Mouse (Mus musculus): ENCODE measurements around the gene Ucp3. TPM values are rescaled to one million over a fixed set of nuclear protein-coding genes. Genes with fewer than 3 reads are reported as not detected.

The Ucp3 gene
- polyA plus RNA-seq, 1 experiment: not detected

DNA sequence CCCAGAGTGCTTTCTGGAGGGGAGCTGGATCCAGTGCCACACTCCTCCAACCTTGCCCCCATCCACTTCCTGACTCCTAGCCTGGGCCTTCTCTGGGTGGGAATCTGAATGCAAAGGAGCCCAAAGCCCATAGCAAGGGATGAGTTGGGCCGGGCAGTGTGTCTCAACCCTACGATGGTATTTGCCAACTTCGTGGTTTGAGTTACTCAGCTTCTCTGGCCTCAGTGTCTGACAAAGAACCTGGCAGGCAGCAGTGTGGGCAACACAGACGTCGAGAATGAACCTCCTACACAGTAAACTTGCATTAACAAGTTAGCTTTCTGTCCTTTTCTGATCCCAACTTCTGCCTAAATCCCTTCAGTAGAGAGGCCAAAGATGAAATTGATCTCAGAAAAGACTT is 11.7 kb downstream of the Ucp3 start:
- Histone ChIP-seq H3K36me3 (ENCODE audit: control insufficient read depth, insufficient read depth) (no peaks in the 10 kb centered on the region), H3K79me2 (ENCODE audit: control insufficient read depth, insufficient read depth) (no peaks in the 10 kb centered on the region), H3ac (ENCODE audit: control insufficient read depth, insufficient read length, low read depth) (no peak overlapping the region)

DNA sequence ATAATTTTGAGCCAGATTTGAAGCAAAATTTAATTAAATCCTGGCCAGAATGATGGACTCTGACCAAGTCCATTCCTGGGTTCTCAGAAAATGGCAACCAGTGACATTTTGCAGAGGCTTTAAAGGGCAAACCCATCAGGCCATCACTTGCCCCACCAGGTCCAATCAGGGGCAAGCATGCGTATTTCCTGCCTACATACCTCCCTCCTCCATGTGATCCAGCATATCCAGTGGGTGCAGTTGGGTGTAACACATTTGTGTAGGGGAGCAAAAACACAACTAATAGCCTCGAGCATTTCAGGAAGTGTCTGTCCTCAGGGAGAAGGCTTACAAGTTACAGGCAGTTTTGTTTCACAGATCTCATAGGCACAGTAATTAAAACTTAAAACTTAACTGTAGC is 14.5 kb downstream of the Ucp3 start:
- H3K79me2 ChIP-seq (ENCODE audit: control insufficient read depth, insufficient read depth): no peaks in the 10 kb centered on the region
- H3K79me3 ChIP-seq (ENCODE audit: low read depth): no peaks in the 10 kb centered on the region
- H3K27me3 ChIP-seq (ENCODE audit: control insufficient read depth, insufficient read depth, insufficient read length): no peaks in the 10 kb centered on the region
- no peak for TF ChIP-seq CEBPB (IDR thresholded peaks at IDR 0.05; ENCODE audit: low read depth)
- no peak for TF ChIP-seq MAX (IDR thresholded peaks at IDR 0.05)
- no peak for TF ChIP-seq FOSL1 (IDR thresholded peaks at IDR 0.05; ENCODE audit: insufficient read depth, low read length, poor library complexity, severe bottlenecking)
- no peak for TF ChIP-seq MYOD1 (IDR thresholded peaks at IDR 0.05; ENCODE audit: control insufficient read depth, insufficient read length, low read depth)
- TF ChIP-seq USF1 (IDR thresholded peaks at IDR 0.05; ENCODE audit: low read depth): no peak
- no peak for TF ChIP-seq CTCF (IDR thresholded peaks at IDR 0.05; ENCODE audit: control insufficient read depth, insufficient read depth, insufficient read length)
- TF ChIP-seq MYOG (IDR thresholded peaks at IDR 0.05; ENCODE audit: control insufficient read depth, extremely low read depth, insufficient read length): no peak
- H3K36me3 ChIP-seq (ENCODE audit: control insufficient read depth, insufficient read depth): no peaks in the 10 kb centered on the region
- H3K4me3 ChIP-seq (ENCODE audit: insufficient read depth, poor library complexity, severe bottlenecking): no peak overlapping the region
- H3ac ChIP-seq (ENCODE audit: control insufficient read depth, insufficient read length, low read depth): no peak overlapping the region

More for the DNA sequence above, 11.7 kb downstream of the Ucp3 start:
- Histone ChIP-seq H3K79me3 (ENCODE audit: low read depth) (no peaks in the 10 kb centered on the region), H3K27me3 (ENCODE audit: control insufficient read depth, insufficient read depth, insufficient read length) (no peaks in the 10 kb centered on the region), H3K4me3 (ENCODE audit: insufficient read depth, poor library complexity, severe bottlenecking) (no peak overlapping the region)
- TF ChIP-seq CTCF (IDR thresholded peaks at IDR 0.05; ENCODE audit: control insufficient read depth, insufficient read depth, insufficient read length): no peak
- TF ChIP-seq MAX (IDR thresholded peaks at IDR 0.05): no peak
- no peak for TF ChIP-seq MYOG (IDR thresholded peaks at IDR 0.05; ENCODE audit: control insufficient read depth, extremely low read depth, insufficient read length)
- no peak for TF ChIP-seq CEBPB (IDR thresholded peaks at IDR 0.05; ENCODE audit: low read depth)
- TF ChIP-seq USF1 (IDR thresholded peaks at IDR 0.05; ENCODE audit: low read depth): no peak
- TF ChIP-seq FOSL1 (IDR thresholded peaks at IDR 0.05; ENCODE audit: insufficient read depth, low read length, poor library complexity, severe bottlenecking): no peak
- TF ChIP-seq MYOD1 (IDR thresholded peaks at IDR 0.05; ENCODE audit: control insufficient read depth, insufficient read length, low read depth): no peak

DNA sequence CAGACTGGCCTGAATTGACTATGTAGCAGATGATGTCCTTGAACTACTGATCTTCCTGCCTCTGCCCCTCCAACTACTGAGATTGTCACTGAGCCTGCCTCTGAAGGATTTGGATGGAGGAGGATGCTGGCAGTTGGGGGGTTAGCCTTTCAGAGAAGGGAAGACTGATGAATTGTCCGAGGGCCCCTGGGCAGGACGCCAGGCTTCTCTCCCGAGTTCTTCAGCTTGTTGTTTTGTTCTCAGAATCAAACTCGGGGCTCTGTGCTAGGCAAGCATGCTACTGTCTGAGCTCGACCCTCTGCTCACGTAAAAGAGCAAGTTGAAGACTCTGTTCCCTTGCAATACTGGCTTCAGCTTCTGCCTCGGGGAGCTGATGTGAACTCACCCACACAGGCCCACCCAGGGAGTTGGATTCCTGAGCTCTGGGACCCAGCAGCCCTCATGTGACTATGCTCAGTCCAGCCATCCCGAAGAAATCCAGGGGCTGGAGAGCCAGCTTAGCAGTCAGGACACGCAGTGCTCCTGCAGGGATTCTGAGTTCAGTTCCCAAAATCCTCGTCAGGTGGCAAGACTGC is 15.8 kb downstream of the Ucp3 start:
- no peak for TF ChIP-seq MYOG (IDR thresholded peaks at IDR 0.05; ENCODE audit: control insufficient read depth, extremely low read depth, insufficient read length)
- TF ChIP-seq MYOD1 (IDR thresholded peaks at IDR 0.05; ENCODE audit: control insufficient read depth, insufficient read length, low read depth): no peak
- no peak for TF ChIP-seq USF1 (IDR thresholded peaks at IDR 0.05; ENCODE audit: low read depth)
- TF ChIP-seq CEBPB (IDR thresholded peaks at IDR 0.05; ENCODE audit: low read depth): no peak
- TF ChIP-seq CTCF (IDR thresholded peaks at IDR 0.05; ENCODE audit: control insufficient read depth, insufficient read depth, insufficient read length): no peak
- TF ChIP-seq FOSL1 (IDR thresholded peaks at IDR 0.05; ENCODE audit: insufficient read depth, low read length, poor library complexity, severe bottlenecking): no peak
- TF ChIP-seq MAX (IDR thresholded peaks at IDR 0.05): no peak

DNA sequence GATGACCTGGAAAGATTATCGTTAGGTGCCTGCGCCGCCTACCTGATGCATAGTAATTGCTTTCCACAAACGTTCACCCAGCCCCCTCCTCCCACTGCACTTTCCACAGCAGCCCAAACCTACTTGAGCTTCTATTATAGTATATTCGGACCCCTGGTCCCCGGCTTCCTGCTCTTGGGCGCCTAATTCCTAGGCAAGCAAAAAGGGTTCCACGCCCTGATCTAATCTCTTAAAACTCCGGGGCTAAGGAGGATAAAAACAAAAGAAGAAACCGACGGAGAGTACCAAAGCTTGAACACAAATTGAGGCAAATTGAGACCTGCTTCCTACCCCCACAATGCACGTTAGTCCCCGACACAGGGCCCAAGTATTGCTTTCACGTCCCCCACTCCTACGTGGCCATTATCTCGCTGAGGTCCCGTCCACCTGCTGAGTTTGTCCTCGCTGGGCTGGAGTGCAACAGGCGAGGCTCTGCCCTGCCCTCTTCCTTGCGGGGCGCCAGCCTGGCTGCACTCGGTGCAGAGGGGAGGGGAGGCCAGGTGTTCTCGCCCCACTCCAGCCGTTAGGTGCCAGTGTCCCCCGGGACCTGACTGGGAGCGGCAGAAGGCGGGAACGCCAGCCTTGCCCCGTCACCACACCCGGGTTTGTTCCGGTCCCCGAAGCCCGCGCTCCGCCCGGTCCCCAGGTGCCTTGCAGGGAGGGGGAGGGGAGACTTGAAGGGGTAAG is 19.8 kb downstream of the Ucp3 start:
- TF ChIP-seq USF1 (IDR thresholded peaks at IDR 0.05; ENCODE audit: low read depth): no peak
- no peak for TF ChIP-seq CTCF (IDR thresholded peaks at IDR 0.05; ENCODE audit: control insufficient read depth, insufficient read depth, insufficient read length)
- no peak for TF ChIP-seq MYOD1 (IDR thresholded peaks at IDR 0.05; ENCODE audit: control insufficient read depth, insufficient read length, low read depth)
- no peak for TF ChIP-seq CEBPB (IDR thresholded peaks at IDR 0.05; ENCODE audit: low read depth)
- TF ChIP-seq FOSL1 (IDR thresholded peaks at IDR 0.05; ENCODE audit: insufficient read depth, low read length, poor library complexity, severe bottlenecking): no peak
- TF ChIP-seq MAX (IDR thresholded peaks at IDR 0.05): no peak
- TF ChIP-seq MYOG (IDR thresholded peaks at IDR 0.05; ENCODE audit: control insufficient read depth, extremely low read depth, insufficient read length): no peak
- peak overlapping the region; percentile 9 for H3ac ChIP-seq (ENCODE audit: control insufficient read depth, insufficient read length, low read depth)
- no peaks in the 10 kb centered on the region for H3K79me2 ChIP-seq (ENCODE audit: control insufficient read depth, insufficient read depth)
- no peaks in the 10 kb centered on the region for H3K36me3 ChIP-seq (ENCODE audit: control insufficient read depth, insufficient read depth)
- H3K27me3 ChIP-seq (ENCODE audit: control insufficient read depth, insufficient read depth, insufficient read length): no peaks in the 10 kb centered on the region
- H3K79me3 ChIP-seq (ENCODE audit: low read depth): no peaks in the 10 kb centered on the region
- no peak overlapping the region for H3K4me3 ChIP-seq (ENCODE audit: insufficient read depth, poor library complexity, severe bottlenecking)

More for the DNA sequence above, 15.8 kb downstream of the Ucp3 start:
- Histone ChIP-seq H3K4me3 (ENCODE audit: insufficient read depth, poor library complexity, severe bottlenecking) (no peak overlapping the region), H3K79me2 (ENCODE audit: control insufficient read depth, insufficient read depth) (no peaks in the 10 kb centered on the region), H3K79me3 (ENCODE audit: low read depth) (no peaks in the 10 kb centered on the region), H3K27me3 (ENCODE audit: control insufficient read depth, insufficient read depth, insufficient read length) (no peaks in the 10 kb centered on the region), H3K36me3 (ENCODE audit: control insufficient read depth, insufficient read depth) (no peaks in the 10 kb centered on the region), H3ac (ENCODE audit: control insufficient read depth, insufficient read length, low read depth) (no peak overlapping the region)

DNA sequence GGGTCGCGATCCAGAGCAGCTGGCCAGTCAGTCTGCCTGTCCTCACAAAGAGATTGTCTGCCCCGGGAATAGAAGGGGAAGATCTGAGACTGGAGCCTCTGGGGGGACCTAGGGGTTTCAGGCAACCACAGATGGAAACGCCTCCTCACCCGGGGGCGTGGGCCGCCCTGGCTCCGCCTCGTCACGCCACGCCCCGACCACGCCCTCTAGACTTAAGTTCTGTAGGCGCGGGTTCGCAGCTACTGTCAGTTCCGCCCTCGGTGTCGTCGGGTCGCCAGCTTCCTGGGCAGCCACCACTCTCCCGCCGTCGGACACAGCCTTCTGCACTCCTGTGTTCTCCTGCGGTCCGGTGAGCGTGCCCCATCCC is 20.3 kb downstream of the Ucp3 start, which contains the start of gene Ucp2:
TSS of gene Ucp2 (plus strand) at position 221 of the 367 bp plus-strand sequence.
- TF ChIP-seq FOSL1 (IDR thresholded peaks at IDR 0.05; ENCODE audit: insufficient read depth, low read length, poor library complexity, severe bottlenecking): no peak
- TF ChIP-seq CEBPB (IDR thresholded peaks at IDR 0.05; ENCODE audit: low read depth): no peak
- no peak for TF ChIP-seq MYOG (IDR thresholded peaks at IDR 0.05; ENCODE audit: control insufficient read depth, extremely low read depth, insufficient read length)
- no peak for TF ChIP-seq MAX (IDR thresholded peaks at IDR 0.05)
- TF ChIP-seq USF1 (IDR thresholded peaks at IDR 0.05; ENCODE audit: low read depth): no peak
- no peak for TF ChIP-seq CTCF (IDR thresholded peaks at IDR 0.05; ENCODE audit: control insufficient read depth, insufficient read depth, insufficient read length)
- TF ChIP-seq MYOD1 (IDR thresholded peaks at IDR 0.05; ENCODE audit: control insufficient read depth, insufficient read length, low read depth): no peak
- H3K27me3 ChIP-seq (ENCODE audit: control insufficient read depth, insufficient read depth, insufficient read length): no peaks in the 10 kb centered on the region
- no peaks in the 10 kb centered on the region for H3K36me3 ChIP-seq (ENCODE audit: control insufficient read depth, insufficient read depth)
- H3K4me3 ChIP-seq (ENCODE audit: insufficient read depth, poor library complexity, severe bottlenecking): no peak within 1 kb of the TSS
- H3ac ChIP-seq (ENCODE audit: control insufficient read depth, insufficient read length, low read depth): peak within 1 kb of the TSS; percentile 52
- no peaks in the 10 kb centered on the region for H3K79me3 ChIP-seq (ENCODE audit: low read depth)
- H3K79me2 ChIP-seq (ENCODE audit: control insufficient read depth, insufficient read depth): no peaks in the 10 kb centered on the region
